Mouse (Mus musculus) hindbrain, embryonic 15.5 days (tissue): Measurements from ENCODE around the gene Bmp2k. TPM values are rescaled to one million over a fixed set of nuclear protein-coding genes. Genes with fewer than 3 reads are reported as not detected.

Experiments used
- ATAC-seq: fragments of 200-750 bp; cut with Nextera tagmentation; 2 replicates; pipeline ENCODE4 v1.8.0; 2017; ENCODE audit warnings: low read depth, moderate number of reproducible peaks, moderate TSS enrichment; ENCODE audit not compliant: low FRiP score
- H3K27ac ChIP-seq: fragments of 300-500 bp; sonication (generic); replicated peaks from 2 replicates; pipeline ENCODE4 v1.5.1; 2015; ENCODE audit warnings: mild to moderate bottlenecking, inconsistent platforms
- H3K27me3 ChIP-seq: fragments of 300-500 bp; sonication (generic); 2 replicates; pipeline ENCODE4 v1.6.1; 2015; ENCODE audit warnings: control low read depth, inconsistent platforms
- H3K36me3 ChIP-seq: fragments of 300-500 bp; sonication (generic); 2 replicates; pipeline ENCODE4 v1.6.1; 2015; ENCODE audit warnings: control low read depth, inconsistent platforms
- H3K4me1 ChIP-seq: fragments of 300-500 bp; sonication (generic); replicated peaks from 2 replicates; pipeline ENCODE4 v1.6.1; 2015; ENCODE audit warnings: control low read depth, inconsistent platforms
- H3K4me2 ChIP-seq: fragments of 300-500 bp; sonication (generic); 2 replicates; pipeline ENCODE4 v1.6.1; 2015; ENCODE audit warnings: moderate library complexity, mild to moderate bottlenecking, inconsistent platforms
- H3K4me3 ChIP-seq: fragments of 300-500 bp; sonication (generic); 2 replicates; pipeline ENCODE4 v1.5.1; 2015; ENCODE audit warnings: mild to moderate bottlenecking, inconsistent platforms
- H3K9ac ChIP-seq: fragments of 300-500 bp; sonication (generic); 2 replicates; pipeline ENCODE4 v1.6.1; 2015; ENCODE audit warnings: inconsistent platforms
- H3K9me3 ChIP-seq: fragments of 300-500 bp; sonication (generic); 2 replicates; pipeline ENCODE4 v1.6.1; 2016; ENCODE audit warnings: control low read depth, inconsistent platforms
- WGBS: fragments of 180-500 bp; shearing (Covaris S2); methylation state at CpG from one replicate; pipeline ENCODE4 v1.1.7; 2015; 5-methylcytosine and 5-hydroxymethylcytosine counted together
- polyA plus RNA-seq: library from polyadenylated mRNA; unstranded; fragments of >200 nt; fragmentation: Nextera tagmentation; extraction: Ambion mirVana; gene quantifications from 2 replicates; pipeline ENCODE4 v1.2.1, GENCODE M21; 2015

Bmp2k gene
- polyA plus RNA-seq, 1 experiment from 2014 or later, result 9.9 TPM

DNA sequence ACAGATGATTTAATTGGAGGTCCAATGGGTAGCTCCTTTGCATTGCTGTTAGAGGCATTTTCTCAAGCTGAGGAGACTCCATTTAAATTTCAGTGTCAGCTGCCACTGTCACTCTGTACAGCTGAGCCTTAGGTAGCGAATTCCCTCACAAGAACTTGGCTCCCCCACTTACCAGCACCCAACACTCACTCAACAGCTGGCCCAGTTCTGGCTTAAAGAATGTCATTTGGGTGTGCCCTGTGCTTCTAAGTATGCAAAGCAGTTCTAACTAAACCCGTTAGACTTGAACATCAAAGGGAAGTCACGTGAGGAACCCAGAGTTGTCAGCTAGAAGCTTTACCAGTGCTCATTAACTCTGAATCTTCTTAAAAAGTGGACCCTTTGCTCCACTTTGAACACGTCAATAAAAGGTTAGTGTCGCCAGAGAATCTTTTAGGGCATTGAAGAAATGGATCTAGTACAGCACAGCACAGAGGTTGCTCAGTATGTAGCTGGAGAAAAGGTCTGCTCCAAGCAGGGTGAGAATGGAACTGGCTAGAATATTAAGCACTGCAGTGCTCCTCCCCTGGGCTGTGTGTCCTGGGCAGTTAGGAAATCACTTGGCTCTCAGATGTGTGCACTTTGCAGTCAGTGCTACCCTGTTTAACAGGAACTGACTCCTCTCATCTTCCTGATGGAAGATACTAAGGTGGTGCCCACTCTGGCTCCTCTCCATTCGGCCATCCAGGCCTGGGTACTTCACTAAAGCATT is 92.7 kb downstream of the Bmp2k start:
- Histone ChIP-seq H3K9me3 (no peaks in the 10 kb centered on the region), H3K4me2 (no peak overlapping the region), H3K27ac (no peak overlapping the region), H3K27me3 (no peaks in the 10 kb centered on the region), H3K4me3 (no peak overlapping the region), H3K4me1 (no peaks in the 10 kb centered on the region), H3K36me3 (peaks cover 32% of the 10 kb centered on the region), H3K9ac (no peak overlapping the region)
- ATAC-seq, result no peak
- 79% methylated on average over 6 of the region's 6 CpGs for WGBS

DNA sequence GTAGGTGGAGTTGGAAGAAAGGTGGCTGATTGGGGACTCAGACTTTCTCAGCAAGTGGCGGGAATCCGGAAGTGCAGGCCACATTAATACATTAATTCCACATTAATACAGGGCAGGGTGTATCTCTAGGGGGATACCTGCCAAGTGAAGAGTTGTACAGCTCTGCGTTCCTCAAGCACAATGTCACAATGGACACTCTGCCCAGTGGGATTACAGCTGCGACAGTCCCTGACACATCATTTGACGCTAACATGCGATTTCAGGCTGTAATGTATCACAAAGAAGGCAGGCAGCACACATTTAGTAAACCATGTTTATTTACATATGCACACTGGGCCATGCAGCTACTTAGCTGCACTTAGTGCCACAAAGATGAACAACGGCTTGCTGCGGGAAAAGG is 95.5 kb downstream of the Bmp2k start:
- peaks cover 24% of the 10 kb centered on the region for H3K36me3 ChIP-seq
- WGBS, result 72% methylated on average over 8 of the region's 8 CpGs
- no peak overlapping the region for H3K4me2 ChIP-seq
- H3K27ac ChIP-seq, result no peak overlapping the region
- no peaks in the 10 kb centered on the region for H3K27me3 ChIP-seq
- no peak for ATAC-seq
- H3K9ac ChIP-seq, result no peak overlapping the region
- H3K4me3 ChIP-seq, result no peak overlapping the region
- no peaks in the 10 kb centered on the region for H3K4me1 ChIP-seq
- H3K9me3 ChIP-seq, result no peaks in the 10 kb centered on the region

- no peaks in the 10 kb centered on the region for H3K4me1 ChIP-seq
- H3K9me3 ChIP-seq, result no peaks in the 10 kb centered on the region
- peaks cover 28% of the 10 kb centered on the region for H3K36me3 ChIP-seq
- no peaks in the 10 kb centered on the region for H3K27me3 ChIP-seq
- 74% methylated on average over 13 of the region's 13 CpGs for WGBS
- no peak for ATAC-seq
- no peak overlapping the region for H3K4me2 ChIP-seq
- no peak overlapping the region for H3K4me3 ChIP-seq
- no peak overlapping the region for H3K27ac ChIP-seq
- H3K9ac ChIP-seq, result no peak overlapping the region
Observed at GRCm38 (mm10) chr5:97095335-97095734, 97.8 kb downstream of the Bmp2k start.

DNA sequence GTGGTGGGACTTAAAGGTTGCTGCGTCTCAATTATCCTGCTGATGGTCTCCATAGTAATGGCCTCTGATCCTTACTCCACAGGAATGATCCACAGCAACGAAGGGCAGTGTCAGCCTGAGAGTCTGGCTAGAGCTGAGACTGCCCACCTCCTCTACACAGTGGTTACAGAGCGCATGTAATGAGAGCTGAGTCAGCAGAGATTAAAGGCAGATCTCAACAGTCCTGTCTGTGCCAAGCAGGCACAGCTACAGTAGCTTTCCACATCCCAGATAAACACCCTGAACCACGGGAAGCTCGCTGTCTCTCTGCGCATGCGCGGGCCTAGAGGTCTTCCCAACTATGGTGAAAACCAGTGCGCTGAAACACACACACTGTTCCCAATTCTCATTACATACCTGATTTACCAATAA is 100.1 kb downstream of the Bmp2k start:
- Histone ChIP-seq H3K4me2 (no peak overlapping the region), H3K4me3 (no peak overlapping the region), H3K27me3 (no peaks in the 10 kb centered on the region), H3K36me3 (peaks cover 39% of the 10 kb centered on the region), H3K9ac (no peak overlapping the region), H3K4me1 (no peaks in the 10 kb centered on the region), H3K27ac (no peak overlapping the region), H3K9me3 (no peaks in the 10 kb centered on the region)
- peak; percentile 44; the same call in 1 of the 2 replicates for ATAC-seq
- WGBS, result 64% methylated on average over 9 of the region's 9 CpGs

DNA sequence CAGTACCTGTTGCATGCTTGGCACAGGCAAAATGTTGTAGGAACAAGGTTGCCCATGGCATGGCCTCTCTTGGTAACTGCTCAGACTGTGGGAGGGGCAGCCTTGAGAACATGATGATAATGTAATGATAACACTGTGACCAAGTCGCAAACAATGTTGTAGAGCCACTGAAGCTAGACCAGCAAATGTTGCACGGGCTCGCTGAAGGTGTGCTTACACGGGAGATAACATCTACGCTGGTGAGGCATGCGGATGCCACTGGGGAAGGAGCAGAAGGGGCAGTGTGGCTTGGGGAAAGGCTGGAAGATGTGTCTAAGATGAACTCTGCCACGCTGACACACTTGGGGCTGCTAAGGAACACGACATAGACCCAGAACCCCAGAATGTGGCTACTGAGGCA is 102.5 kb downstream of the Bmp2k start:
- Histone ChIP-seq H3K9me3 (no peaks in the 10 kb centered on the region), H3K27ac (no peak overlapping the region), H3K4me3 (no peak overlapping the region), H3K4me2 (no peak overlapping the region), H3K27me3 (no peaks in the 10 kb centered on the region), H3K36me3 (peaks cover 40% of the 10 kb centered on the region), H3K9ac (no peak overlapping the region), H3K4me1 (no peaks in the 10 kb centered on the region)
- WGBS, result 94% methylated on average over 8 of the region's 8 CpGs
- no peak; the same call in 1 of the 2 replicates for ATAC-seq

DNA sequence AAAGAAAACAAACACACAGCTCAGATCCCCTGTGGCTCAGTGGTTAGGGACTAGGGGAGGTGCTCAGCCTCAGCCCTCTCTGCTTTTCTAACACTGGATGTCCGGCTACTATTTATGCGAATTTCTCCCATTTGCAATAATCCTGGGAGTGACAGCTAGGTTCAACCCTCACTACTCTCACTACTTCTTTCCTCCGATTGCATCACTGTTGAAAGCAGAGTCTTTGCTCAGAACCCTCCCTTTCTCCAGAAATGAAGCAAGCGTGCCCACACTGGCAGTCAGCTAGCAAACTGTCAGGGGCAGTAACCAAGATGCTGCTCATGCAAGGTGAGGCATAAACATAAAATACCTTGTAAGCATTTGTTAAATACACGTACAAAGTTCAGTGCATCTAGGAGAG is 110.8 kb downstream of the Bmp2k start:
- H3K4me3 ChIP-seq, result no peak overlapping the region
- no peak overlapping the region for H3K4me2 ChIP-seq
- no peaks in the 10 kb centered on the region for H3K9me3 ChIP-seq
- peaks cover 31% of the 10 kb centered on the region for H3K4me1 ChIP-seq
- ATAC-seq, result no peak
- peaks cover 17% of the 10 kb centered on the region for H3K36me3 ChIP-seq
- 84% methylated on average over 5 of the region's 5 CpGs for WGBS
- H3K27me3 ChIP-seq, result no peaks in the 10 kb centered on the region
- no peak overlapping the region for H3K27ac ChIP-seq
- H3K9ac ChIP-seq, result no peak overlapping the region

GRCm38 (mm10) chr5:97110133-97110532 is 112.6 kb downstream of the Bmp2k start:
- no peaks in the 10 kb centered on the region for H3K9me3 ChIP-seq
- H3K36me3 ChIP-seq, result peaks cover 14% of the 10 kb centered on the region
- ATAC-seq, result no peak
- WGBS, result 24% methylated on average over 2 of the region's 2 CpGs
- peak overlapping the region; percentile 84 for H3K4me3 ChIP-seq
- H3K27me3 ChIP-seq, result no peaks in the 10 kb centered on the region
- 0 out of 2 replicates have a peak overlapping the region, but pooled peaks have one; percentile 88 for H3K9ac ChIP-seq
- H3K4me1 ChIP-seq, result peaks cover 31% of the 10 kb centered on the region
- peak overlapping the region; percentile 64 for H3K4me2 ChIP-seq
- no peak overlapping the region for H3K27ac ChIP-seq

DNA sequence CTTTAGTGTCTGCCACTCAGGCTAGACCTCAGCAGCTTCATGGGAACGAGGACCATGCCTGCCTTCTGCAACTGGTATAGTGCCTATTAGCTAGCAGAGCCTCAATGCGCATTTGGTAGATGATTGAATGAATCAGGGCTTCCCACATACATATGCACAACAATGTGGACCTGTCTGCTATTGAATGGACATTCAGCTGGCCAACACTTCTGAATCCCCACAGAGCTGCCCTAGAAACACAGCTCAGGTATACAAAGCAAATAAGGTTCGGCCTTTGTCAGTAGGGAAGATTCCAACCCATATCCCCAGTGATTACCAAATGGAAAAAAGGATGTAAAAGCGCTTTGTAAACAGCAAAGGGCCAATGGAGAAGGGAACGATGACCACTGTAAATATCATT is 113.2 kb downstream of the Bmp2k start:
- H3K4me1 ChIP-seq, result peaks cover 31% of the 10 kb centered on the region
- H3K27ac ChIP-seq, result peak overlapping the region; percentile 77
- peak overlapping the region; percentile 88 for H3K9ac ChIP-seq
- WGBS, result 5% methylated on average over 5 of the region's 5 CpGs
- no peaks in the 10 kb centered on the region for H3K27me3 ChIP-seq
- no peak; the same call in 1 of the 2 replicates for ATAC-seq
- H3K4me2 ChIP-seq, result peak overlapping the region; percentile 64
- peak overlapping the region; percentile 84 for H3K4me3 ChIP-seq
- no peaks in the 10 kb centered on the region for H3K9me3 ChIP-seq
- H3K36me3 ChIP-seq, result peaks cover 12% of the 10 kb centered on the region

- H3K4me3 ChIP-seq, result peak within 1 kb of the TSS; percentile 84
- H3K4me2 ChIP-seq, result peak within 1 kb of the TSS; percentile 64
- WGBS, result under 1% methylated on average over 54 of the region's 62 CpGs
- H3K36me3 ChIP-seq, result peaks cover 6% of the 10 kb centered on the region
- peak within 1 kb of the TSS; percentile 77 for H3K27ac ChIP-seq
- H3K27me3 ChIP-seq, result no peaks in the 10 kb centered on the region
- H3K4me1 ChIP-seq, result peaks cover 31% of the 10 kb centered on the region
- H3K9ac ChIP-seq, result peak within 1 kb of the TSS; percentile 88
- H3K9me3 ChIP-seq, result no peaks in the 10 kb centered on the region
- peak; percentile 98 for ATAC-seq
Observed at GRCm38 (mm10) chr5:97111207-97111910, 113.9 kb downstream of the Bmp2k start, which contains the start of gene Paqr3. Paqr3 (minus strand) TSS chr5:97111596.

DNA sequence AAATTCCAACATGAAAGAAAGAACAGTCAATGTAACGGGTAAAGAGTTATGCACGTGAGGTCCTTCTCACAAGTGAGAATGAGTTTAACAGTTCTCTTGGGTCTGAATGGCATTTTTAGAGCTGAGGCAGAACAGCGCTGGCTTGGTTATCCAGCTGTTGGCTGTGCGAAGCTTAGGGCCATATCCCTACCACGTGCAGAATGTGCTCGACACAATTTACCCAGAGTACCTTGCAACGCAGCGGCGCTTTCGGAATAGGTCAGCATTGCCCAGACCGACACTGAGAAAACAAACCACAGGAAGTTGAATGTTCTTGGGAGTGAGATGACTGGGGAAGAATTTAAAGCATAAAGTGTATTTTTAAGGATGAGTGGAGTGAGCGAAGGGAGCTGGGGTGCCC is 127.5 kb downstream of the Bmp2k start:
- Histone ChIP-seq H3K36me3 (no peaks in the 10 kb centered on the region), H3K9ac (no peak overlapping the region), H3K27me3 (0 out of 2 replicates have a peak, but pooled peaks cover 5% of the 10 kb centered on the region), H3K27ac (no peak overlapping the region), H3K4me3 (no peak overlapping the region), H3K4me1 (no peaks in the 10 kb centered on the region), H3K9me3 (no peaks in the 10 kb centered on the region), H3K4me2 (no peak overlapping the region)
- WGBS, result 91% methylated on average over 12 of the region's 12 CpGs
- no peak for ATAC-seq

DNA sequence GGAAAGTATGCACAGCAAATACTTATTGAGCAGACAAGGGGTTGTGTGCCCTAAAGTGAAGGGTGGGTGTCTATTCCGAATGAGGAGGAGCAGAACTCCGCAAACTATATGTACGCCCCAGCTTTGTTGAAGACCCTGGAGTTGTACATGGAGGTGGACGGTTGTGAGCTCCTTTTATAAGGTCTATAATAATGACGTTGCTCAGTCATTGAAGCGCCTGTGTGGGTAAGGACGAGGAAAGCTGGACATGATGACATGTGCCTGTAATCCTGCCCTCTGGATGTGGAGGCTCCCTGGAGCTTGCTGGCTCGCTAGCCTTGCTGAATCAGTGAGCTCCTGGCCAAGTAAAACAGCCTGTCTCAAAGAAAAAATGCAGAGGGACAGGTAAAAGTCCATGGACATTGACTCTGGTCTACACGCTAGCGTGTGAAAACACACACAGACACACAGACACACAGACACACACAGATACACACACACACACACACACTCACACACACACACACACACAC is 128.0 kb downstream of the Bmp2k start:
- Histone ChIP-seq H3K4me1 (no peaks in the 10 kb centered on the region), H3K9ac (no peak overlapping the region), H3K4me2 (no peak overlapping the region), H3K4me3 (no peak overlapping the region), H3K9me3 (no peaks in the 10 kb centered on the region), H3K36me3 (no peaks in the 10 kb centered on the region), H3K27ac (no peak overlapping the region), H3K27me3 (0 out of 2 replicates have a peak, but pooled peaks cover 5% of the 10 kb centered on the region)
- 73% methylated on average over 10 of the region's 10 CpGs for WGBS
- peak; percentile 49; the same call in 1 of the 2 replicates for ATAC-seq

DNA sequence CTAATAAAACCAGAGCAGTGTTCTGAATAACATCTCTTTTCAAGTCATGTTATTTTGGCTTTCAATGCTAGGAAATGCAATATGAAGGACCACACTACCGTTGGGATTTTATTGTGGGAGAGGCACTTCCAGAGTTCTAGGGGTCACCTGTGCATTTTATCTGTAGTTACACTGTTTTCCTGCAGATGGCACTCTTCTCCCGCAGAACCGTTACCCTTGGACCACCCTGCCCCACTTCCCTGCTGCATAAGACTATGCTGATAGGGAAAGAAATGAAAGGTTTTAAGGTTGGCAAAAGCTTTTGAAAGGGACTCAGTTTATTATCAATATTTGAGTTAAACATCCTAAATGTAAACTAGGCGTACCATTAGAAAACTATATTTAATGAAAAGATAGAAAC is 128.5 kb downstream of the Bmp2k start:
- Histone ChIP-seq H3K9ac (no peak overlapping the region), H3K27me3 (0 out of 2 replicates have a peak, but pooled peaks cover 5% of the 10 kb centered on the region), H3K4me1 (no peaks in the 10 kb centered on the region), H3K9me3 (no peaks in the 10 kb centered on the region), H3K27ac (no peak overlapping the region), H3K36me3 (no peaks in the 10 kb centered on the region), H3K4me2 (no peak overlapping the region), H3K4me3 (no peak overlapping the region)
- 17% methylated on average over 4 of the region's 4 CpGs for WGBS
- peak; percentile 86 for ATAC-seq
